In genomic region chr4:149953621-149954481, GRCm38 (mm10) we compare ENCODE assay signal across 8 mouse cellular contexts. TPM values are rescaled to one million over a fixed set of nuclear protein-coding genes. Genes with fewer than 3 reads are reported as not detected.
DNase-seq lines count a peak whose midpoint lies in the region; ATAC-seq lines count a peak whose summit lies in the region.

No protein-coding gene starts in this region.

- no peak for ATAC-seq in megakaryocyte, adult 5-6 weeks (ENCODE audit: poor library complexity, severe bottlenecking)
- ATAC-seq in heart, embryonic 12.5 days (ENCODE audit: insufficient number of reproducible peaks, low FRiP score), result no peak
- ATAC-seq in kidney, embryonic 16.5 days (ENCODE audit: low FRiP score, low TSS enrichment), result no peak
- no peak for ATAC-seq in liver, embryonic 11.5 days (replicated peaks; ENCODE audit: low FRiP score)
- ATAC-seq in neural tube, embryonic 11.5 days (ENCODE audit: insufficient read depth, low FRiP score, low TSS enrichment), result peak; percentile 10; the same call in 1 of the 2 replicates

- no peaks in the 10 kb centered on the region for H3K36me3 ChIP-seq in megakaryocyte, embryonic 14.5 days (replicated peaks; ENCODE audit: low read length)
- no peaks in the 10 kb centered on the region for H3K36me3 ChIP-seq in heart, embryonic 12.5 days
- H3K36me3 ChIP-seq in kidney, embryonic 16.5 days (ENCODE audit: insufficient read depth, low read length), result no peaks in the 10 kb centered on the region
- no peaks in the 10 kb centered on the region for H3K36me3 ChIP-seq in liver, embryonic 11.5 days (ENCODE audit: control insufficient read depth, insufficient read depth, low read length)
- H3K36me3 ChIP-seq in neural tube, embryonic 11.5 days (ENCODE audit: control insufficient read depth, insufficient read depth, low read length), result no peaks in the 10 kb centered on the region

- 0 out of 2 replicates have a peak overlapping the region, but pooled peaks have one; percentile 44 for H3K27ac ChIP-seq in heart, embryonic 12.5 days (ENCODE audit: poor library complexity, severe bottlenecking)
- H3K27ac ChIP-seq in kidney, embryonic 16.5 days (ENCODE audit: low read length), result no peak overlapping the region
- H3K27ac ChIP-seq in liver, embryonic 11.5 days (ENCODE audit: low read depth, low read length), result no peak overlapping the region
- H3K27ac ChIP-seq in neural tube, embryonic 11.5 days (ENCODE audit: low read depth, low read length), result no peak overlapping the region

- H3K4me1 ChIP-seq in megakaryocyte, embryonic 14.5 days, result peaks cover 26% of the 10 kb centered on the region
- peaks cover 18% of the 10 kb centered on the region for H3K4me1 ChIP-seq in heart, embryonic 12.5 days (replicated peaks)
- peaks cover 32% of the 10 kb centered on the region for H3K4me1 ChIP-seq in kidney, embryonic 16.5 days (ENCODE audit: insufficient read depth, low read length)
- H3K4me1 ChIP-seq in liver, embryonic 11.5 days (replicated peaks; ENCODE audit: control insufficient read depth, insufficient read depth, low read length), result peaks cover 14% of the 10 kb centered on the region; the same call in 1 of the 2 replicates
- peaks cover 16% of the 10 kb centered on the region for H3K4me1 ChIP-seq in neural tube, embryonic 11.5 days (ENCODE audit: control insufficient read depth, insufficient read depth, low read length)

- peak overlapping the region; percentile 96 for H3K4me2 ChIP-seq in heart, embryonic 12.5 days
- peak overlapping the region; percentile 98 for H3K4me2 ChIP-seq in kidney, embryonic 16.5 days (replicated peaks; ENCODE audit: low read depth, low read length)
- peak overlapping the region; percentile 94 for H3K4me2 ChIP-seq in liver, embryonic 11.5 days
- peak overlapping the region; percentile 85 for H3K4me2 ChIP-seq in neural tube, embryonic 11.5 days (ENCODE audit: low read depth)

- peaks cover 83% of the 10 kb centered on the region for H3K27me3 ChIP-seq in megakaryocyte, embryonic 14.5 days (replicated peaks)
- H3K27me3 ChIP-seq in heart, embryonic 12.5 days (replicated peaks), result peaks cover 35% of the 10 kb centered on the region
- peaks cover 19% of the 10 kb centered on the region for H3K27me3 ChIP-seq in kidney, embryonic 16.5 days (ENCODE audit: insufficient read depth, low read length)
- H3K27me3 ChIP-seq in liver, embryonic 11.5 days (replicated peaks; ENCODE audit: control insufficient read depth, insufficient read depth, low read length), result peaks cover 81% of the 10 kb centered on the region
- H3K27me3 ChIP-seq in neural tube, embryonic 11.5 days (ENCODE audit: control insufficient read depth, insufficient read depth, low read length), result peaks cover 8% of the 10 kb centered on the region; the same call in 1 of the 2 replicates

- 5% methylated on average over 32 of the region's 32 CpGs for WGBS in heart, embryonic 12.5 days
- 5% methylated on average over 30 of the region's 32 CpGs for WGBS in kidney, embryonic 16.5 days
- WGBS in liver, embryonic 11.5 days, result 8% methylated on average over 32 of the region's 32 CpGs
- 7% methylated on average over 32 of the region's 32 CpGs for WGBS in neural tube, embryonic 11.5 days

- peak overlapping the region; percentile 92 for H3K4me3 ChIP-seq in megakaryocyte, embryonic 14.5 days (replicated peaks)
- peak overlapping the region; percentile 66 for H3K4me3 ChIP-seq in heart, embryonic 12.5 days
- peak overlapping the region; percentile 72 for H3K4me3 ChIP-seq in kidney, embryonic 16.5 days (ENCODE audit: low read length)
- H3K4me3 ChIP-seq in liver, embryonic 11.5 days (ENCODE audit: low read depth, low read length), result peak overlapping the region; percentile 60
- peak overlapping the region; percentile 78 for H3K4me3 ChIP-seq in neural tube, embryonic 11.5 days (ENCODE audit: low read depth, low read length)

- no peaks in the 10 kb centered on the region for H3K9me3 ChIP-seq in megakaryocyte, embryonic 14.5 days
- H3K9me3 ChIP-seq in heart, embryonic 12.5 days (replicated peaks), result no peaks in the 10 kb centered on the region
- no peaks in the 10 kb centered on the region for H3K9me3 ChIP-seq in kidney, embryonic 16.5 days (ENCODE audit: low read length)
- no peaks in the 10 kb centered on the region for H3K9me3 ChIP-seq in liver, embryonic 11.5 days (ENCODE audit: control insufficient read depth, low read length)
- no peaks in the 10 kb centered on the region for H3K9me3 ChIP-seq in neural tube, embryonic 11.5 days (ENCODE audit: control insufficient read depth, low read length)

- peak; percentile 59 for DNase-seq in embryo, embryonic 11 days
- DNase-seq in liver, embryonic 11.5 days (ENCODE audit: low spot score), result peak; percentile 57
- peak; percentile 65 for DNase-seq in neural tube, embryonic 11.5 days (ENCODE audit: low spot score)
- peak; percentile 21 for DNase-seq in urinary bladder, postnatal 10 days (ENCODE audit: low spot score)

- H3K9ac ChIP-seq in heart, embryonic 12.5 days, result peak overlapping the region; percentile 75
- peak overlapping the region; percentile 80 for H3K9ac ChIP-seq in kidney, embryonic 16.5 days (replicated peaks; ENCODE audit: low read length)
- peak overlapping the region; percentile 28; the same call in 1 of the 2 replicates for H3K9ac ChIP-seq in liver, embryonic 11.5 days (ENCODE audit: low read depth, low read length)
- peak overlapping the region; percentile 74 for H3K9ac ChIP-seq in neural tube, embryonic 11.5 days (ENCODE audit: low read length)

RNA-seq across cellular contexts. Expression of gene Spsb1, which starts 1.0 kb away (rescaled TPM):
- polyA plus RNA-seq in megakaryocyte, embryonic 14.5 days (2012; ENCODE audit: insufficient read depth, low replicate concordance), result 0.75 TPM in 1 of 2 replicates, not detected in the other
- total RNA-seq in megakaryocyte, adult 5-6 weeks (2015), result 0.11 TPM in 1 of 2 replicates, not detected in the other
- 0.22 TPM in 1 of 2 replicates, not detected in the other for total RNA-seq in megakaryocyte, adult 5-6 weeks (2017)
- polyA plus RNA-seq in heart, embryonic 12.5 days (2016; fragmentation: Nextera tagmentation; extraction: Ambion mirVana), result 5.4 and 5.7 TPM in 2 replicates
- 10.9 and 14.2 TPM in 2 replicates for polyA plus RNA-seq in kidney, embryonic 16.5 days (2015; fragmentation: Nextera tagmentation; extraction: Ambion mirVana)
- polyA plus RNA-seq in liver, embryonic 11.5 days (2014; fragmentation: Nextera tagmentation; extraction: Ambion mirVana), result 2.9 and 3.1 TPM in 2 replicates
- polyA plus RNA-seq in neural tube, embryonic 11.5 days (2014; fragmentation: Nextera tagmentation; extraction: Ambion mirVana), result 25.8 and 26.9 TPM in 2 replicates

RNA-seq across cellular contexts. Expression of gene H6pd, which starts 55.0 kb away (rescaled TPM):
- 4.4 and 6.8 TPM in 2 replicates for polyA plus RNA-seq in megakaryocyte, embryonic 14.5 days (2012; ENCODE audit: insufficient read depth, low replicate concordance)
- 14.4 and 16.1 TPM in 2 replicates for total RNA-seq in megakaryocyte, adult 5-6 weeks (2015)
- 26.1 and 32.7 TPM in 2 replicates for total RNA-seq in megakaryocyte, adult 5-6 weeks (2017)
- 11.4 and 12.7 TPM in 2 replicates for polyA plus RNA-seq in heart, embryonic 12.5 days (2016; fragmentation: Nextera tagmentation; extraction: Ambion mirVana)
- polyA plus RNA-seq in kidney, embryonic 16.5 days (2015; fragmentation: Nextera tagmentation; extraction: Ambion mirVana), result 22.8 and 24.7 TPM in 2 replicates
- 9.4 and 9.8 TPM in 2 replicates for polyA plus RNA-seq in liver, embryonic 11.5 days (2014; fragmentation: Nextera tagmentation; extraction: Ambion mirVana)
- 3.0 and 3.6 TPM in 2 replicates for polyA plus RNA-seq in neural tube, embryonic 11.5 days (2014; fragmentation: Nextera tagmentation; extraction: Ambion mirVana)

Comparison
In these comparisons a context has a peak if more than half of its experiments do, and no peak if none do; other contexts are left out.
1. H3K9ac ChIP-seq: peak in every context shown above with its lines; median percentile 80 in kidney, embryonic 16.5 days; 75 in heart, embryonic 12.5 days; 74 in neural tube, embryonic 11.5 days; 28 in liver, embryonic 11.5 days.